Mouse (Mus musculus): ENCODE measurements around the gene Iqck.

- TF ChIP-seq CTCF (IDR thresholded peaks at IDR 0.05; ENCODE audit: borderline replicate concordance, control insufficient read depth, extremely low read depth, insufficient read depth, low read length, poor library complexity) = no peak
- no peak for TF ChIP-seq POLR2A (IDR thresholded peaks at IDR 0.05; ENCODE audit: control insufficient read depth, extremely low read depth, insufficient read depth, low read length, poor library complexity)
Observed at GRCm38 (mm10) chr7:118811407-118812106, 44.0 kb upstream of the Iqck start.
